Mouse (Mus musculus) bone marrow macrophage, adult 2 months (primary cell): ENCODE results near the gene Ctrc.

Experiments
- CTCF ChIP-seq: IDR thresholded peaks from 2 replicates; pipeline ENCODE4 v1.5.1; 2012; ENCODE audit warnings: low read depth, mild to moderate bottlenecking, low read length, moderate library complexity
- POLR2A ChIP-seq: IDR thresholded peaks from 2 replicates; pipeline ENCODE4 v1.6.1; 2012; ENCODE audit warnings: mild to moderate bottlenecking, low read depth, low read length, borderline replicate concordance

GRCm38 (mm10) chr4:141794152-141794535 is 52.0 kb downstream of the Ctrc start:
- TF ChIP-seq CTCF = no peak
- no peak for TF ChIP-seq POLR2A
